ENCODE assay signal across 15 mouse cellular contexts in the genomic region with DNA sequence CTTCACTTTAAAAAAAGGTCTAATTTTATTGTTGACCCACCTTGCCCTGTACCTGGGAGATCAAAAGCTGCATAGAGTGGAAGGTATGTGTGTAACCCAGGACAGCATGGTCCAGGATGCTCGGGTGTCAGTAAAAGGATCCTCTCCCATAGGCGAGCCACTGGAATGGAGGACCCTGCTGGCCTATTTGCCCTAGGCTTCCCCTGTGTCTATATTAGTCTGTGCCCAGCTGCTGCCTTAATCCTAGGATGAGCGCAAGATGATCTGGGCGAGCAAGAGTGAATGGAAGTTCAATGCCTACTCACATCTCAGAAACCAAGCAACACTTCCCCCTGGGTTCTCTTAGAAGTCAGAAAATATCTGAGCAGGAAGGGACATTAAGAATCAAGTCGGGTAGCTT. TPM values are rescaled to one million over a fixed set of nuclear protein-coding genes. Genes with fewer than 3 reads are reported as not detected.
DNase-seq lines count a peak whose midpoint lies in the region; ATAC-seq and TF ChIP-seq lines count a peak whose summit lies in the region.
"Had no signal": no experiment of that assay in that cellular context is flagged by ENCODE, and none has a peak within 500 bp of the region (broad histone marks: within the 10 kb centered on the region; RNA-seq: fewer than 3 reads in every experiment).

No protein-coding gene starts in this region.

- TF ChIP-seq EP300 in stomach, postnatal 0 days (optimal IDR thresholded peaks at IDR 0.05): no peak

- H3K4me3 ChIP-seq in heart, embryonic 13.5 days: peak overlapping the region; percentile 65
- no peak overlapping the region for H3K4me3 ChIP-seq in limb, embryonic 12.5 days (replicated peaks)
- no peak overlapping the region for H3K4me3 ChIP-seq in limb, embryonic 10.5 days
- H3K4me3 ChIP-seq in intestine, embryonic 16.5 days (ENCODE audit: low read length): no peak overlapping the region
- H3K4me3 ChIP-seq in stomach, postnatal 0 days (ENCODE audit: low read depth, low read length): no peak overlapping the region
- H3K4me3 ChIP-seq: forebrain, embryonic 13.5 days; hindbrain, embryonic 10.5 days; midbrain, embryonic 10.5 days had no signal

- no peaks in the 10 kb centered on the region for H3K9me3 ChIP-seq in heart, embryonic 13.5 days
- no peaks in the 10 kb centered on the region for H3K9me3 ChIP-seq in limb, embryonic 12.5 days
- no peaks in the 10 kb centered on the region for H3K9me3 ChIP-seq in limb, embryonic 10.5 days (replicated peaks)
- no peaks in the 10 kb centered on the region for H3K9me3 ChIP-seq in intestine, embryonic 16.5 days (ENCODE audit: control insufficient read depth, low read length)
- no peaks in the 10 kb centered on the region for H3K9me3 ChIP-seq in stomach, postnatal 0 days (ENCODE audit: control insufficient read depth, low read length)
- H3K9me3 ChIP-seq: forebrain, embryonic 13.5 days; hindbrain, embryonic 10.5 days; midbrain, embryonic 10.5 days had no signal

- H3K27ac ChIP-seq in heart, embryonic 13.5 days (replicated peaks): peak overlapping the region; percentile 98
- H3K27ac ChIP-seq in limb, embryonic 12.5 days: peak overlapping the region; percentile 31; the same call in 1 of the 2 replicates
- no peak overlapping the region for H3K27ac ChIP-seq in limb, embryonic 10.5 days
- peak overlapping the region; percentile 53 for H3K27ac ChIP-seq in intestine, embryonic 16.5 days (ENCODE audit: low read length)
- peak overlapping the region; percentile 30; the same call in 1 of the 2 replicates for H3K27ac ChIP-seq in stomach, postnatal 0 days (replicated peaks)
- H3K27ac ChIP-seq: forebrain, embryonic 13.5 days; liver, embryonic 14.5 days had no signal

- peaks cover 95% of the 10 kb centered on the region for H3K4me1 ChIP-seq in heart, embryonic 13.5 days
- H3K4me1 ChIP-seq in limb, embryonic 12.5 days (replicated peaks): peaks cover 37% of the 10 kb centered on the region
- H3K4me1 ChIP-seq in limb, embryonic 10.5 days: peaks cover 35% of the 10 kb centered on the region
- H3K4me1 ChIP-seq in intestine, embryonic 16.5 days (ENCODE audit: control insufficient read depth, insufficient read depth, low read length): peaks cover 76% of the 10 kb centered on the region
- peaks cover 5% of the 10 kb centered on the region for H3K4me1 ChIP-seq in stomach, postnatal 0 days (replicated peaks; ENCODE audit: control insufficient read depth, insufficient read depth)

- H3K27me3 ChIP-seq in heart, embryonic 13.5 days (replicated peaks): no peaks in the 10 kb centered on the region
- no peaks in the 10 kb centered on the region for H3K27me3 ChIP-seq in limb, embryonic 12.5 days
- H3K27me3 ChIP-seq in limb, embryonic 10.5 days (ENCODE audit: low read depth, poor library complexity, severe bottlenecking): no peaks in the 10 kb centered on the region
- H3K27me3 ChIP-seq in intestine, embryonic 16.5 days (replicated peaks; ENCODE audit: control insufficient read depth, insufficient read depth, low read length): no peaks in the 10 kb centered on the region
- H3K27me3 ChIP-seq in stomach, postnatal 0 days (ENCODE audit: control insufficient read depth, insufficient read depth, low read length): no peaks in the 10 kb centered on the region
- H3K27me3 ChIP-seq: forebrain, embryonic 13.5 days had no signal

- no peak for ATAC-seq in heart, embryonic 13.5 days (ENCODE audit: extremely low read depth, insufficient number of reproducible peaks, low FRiP score, low TSS enrichment)
- no peak for ATAC-seq in limb, embryonic 12.5 days (ENCODE audit: insufficient number of reproducible peaks, insufficient read depth, low FRiP score, low TSS enrichment, low read depth)
- ATAC-seq in intestine, embryonic 16.5 days: no peak
- no peak for ATAC-seq in stomach, postnatal 0 days (ENCODE audit: low FRiP score, low TSS enrichment)
- ATAC-seq: CD4-positive, CD25-positive, alpha-beta regulatory T cell, adult 4 months; forebrain, embryonic 13.5 days had no signal

- DNase-seq in heart, adult 11 months: no peak
- no peak for DNase-seq in limb, embryonic 10.5 days (ENCODE audit: low spot score)
- no peak for DNase-seq in stomach, postnatal 0 days (ENCODE audit: low spot score)
- DNase-seq in T-cell, adult 2 months (ENCODE audit: low spot score): no peak
- DNase-seq: adrenal gland, postnatal 14 days; cerebellum, adult 8-10 months; thymus, adult 18-20 months had no signal

- peak overlapping the region; percentile 76 for H3K4me2 ChIP-seq in heart, embryonic 13.5 days
- no peak overlapping the region for H3K4me2 ChIP-seq in limb, embryonic 12.5 days
- H3K4me2 ChIP-seq in intestine, embryonic 16.5 days (ENCODE audit: low read depth, low read length): no peak overlapping the region
- H3K4me2 ChIP-seq in stomach, postnatal 0 days (replicated peaks; ENCODE audit: low read depth): no peak overlapping the region
- H3K4me2 ChIP-seq: forebrain, embryonic 13.5 days had no signal

- no peak for TF ChIP-seq CTCF in stomach, postnatal 0 days (IDR thresholded peaks at IDR 0.05; ENCODE audit: low read depth)

- peaks cover 8% of the 10 kb centered on the region for H3K36me3 ChIP-seq in heart, embryonic 13.5 days
- H3K36me3 ChIP-seq in limb, embryonic 12.5 days: no peaks in the 10 kb centered on the region
- H3K36me3 ChIP-seq in limb, embryonic 10.5 days: no peaks in the 10 kb centered on the region
- H3K36me3 ChIP-seq in intestine, embryonic 16.5 days (ENCODE audit: control insufficient read depth, insufficient read depth, low read length): no peaks in the 10 kb centered on the region
- no peaks in the 10 kb centered on the region for H3K36me3 ChIP-seq in stomach, postnatal 0 days (ENCODE audit: control insufficient read depth, insufficient read depth, low read length)
- H3K36me3 ChIP-seq: hindbrain, embryonic 10.5 days; midbrain, embryonic 10.5 days had no signal

- H3K9ac ChIP-seq in heart, embryonic 13.5 days: peak overlapping the region; percentile 89
- H3K9ac ChIP-seq in limb, embryonic 12.5 days (replicated peaks): no peak overlapping the region
- no peak overlapping the region for H3K9ac ChIP-seq in intestine, embryonic 16.5 days (ENCODE audit: low read depth, low read length)
- H3K9ac ChIP-seq in stomach, postnatal 0 days (ENCODE audit: low read length): no peak overlapping the region
- H3K9ac ChIP-seq: forebrain, embryonic 13.5 days; liver, embryonic 14.5 days had no signal

- WGBS in heart, embryonic 13.5 days: 39% methylated on average over 5 of the region's 5 CpGs
- 78% methylated on average over 5 of the region's 5 CpGs for WGBS in limb, embryonic 12.5 days
- WGBS in limb, embryonic 10.5 days: 76% methylated on average over 5 of the region's 5 CpGs
- WGBS in intestine, embryonic 16.5 days: 75% methylated on average over 5 of the region's 5 CpGs
- 67% methylated on average over 5 of the region's 5 CpGs for WGBS in stomach, postnatal 0 days

RNA-seq across cellular contexts. Expression of gene Apobec2, which starts 1.7 kb away (rescaled TPM):
- 182 and 204 TPM in 2 replicates for polyA plus RNA-seq in heart, embryonic 13.5 days (2015; fragmentation: Nextera tagmentation; extraction: Ambion mirVana)
- 8.1 and 8.2 TPM in 2 replicates for polyA plus RNA-seq in limb, embryonic 12.5 days (2016; fragmentation: Nextera tagmentation; extraction: Ambion mirVana)
- 0.92 and 1.2 TPM in 2 replicates for polyA plus RNA-seq in limb, embryonic 10.5 days (2016; fragmentation: Nextera tagmentation; extraction: Ambion mirVana)
- 4.6 and 5.4 TPM in 2 replicates for polyA plus RNA-seq in intestine, embryonic 16.5 days (2015; fragmentation: Nextera tagmentation; extraction: Ambion mirVana)
- 7.2 and 7.6 TPM in 2 replicates for polyA plus RNA-seq in stomach, postnatal 0 days (2015; fragmentation: Nextera tagmentation; extraction: Ambion mirVana)

RNA-seq across cellular contexts. Expression of gene Tspo2, which starts 20.3 kb away (rescaled TPM):
- 8.8 and 9.0 TPM in 2 replicates for polyA plus RNA-seq in heart, embryonic 13.5 days (2015; fragmentation: Nextera tagmentation; extraction: Ambion mirVana)
- 2.1 and 3.0 TPM in 2 replicates for polyA plus RNA-seq in limb, embryonic 12.5 days (2016; fragmentation: Nextera tagmentation; extraction: Ambion mirVana)
- polyA plus RNA-seq in limb, embryonic 10.5 days (2016; fragmentation: Nextera tagmentation; extraction: Ambion mirVana): not detected in 2 replicates
- 4.5 and 4.7 TPM in 2 replicates for polyA plus RNA-seq in intestine, embryonic 16.5 days (2015; fragmentation: Nextera tagmentation; extraction: Ambion mirVana)
- polyA plus RNA-seq in stomach, postnatal 0 days (2015; fragmentation: Nextera tagmentation; extraction: Ambion mirVana): 0.41 and 0.51 TPM in 2 replicates
- polyA plus RNA-seq: CD4-positive, CD25-positive, alpha-beta regulatory T cell, adult 4 months had no signal

RNA-seq across cellular contexts. Expression of gene Oard1, which starts 21.2 kb away (rescaled TPM):
- 44.3 and 44.6 TPM in 2 replicates for polyA plus RNA-seq in heart, embryonic 13.5 days (2015; fragmentation: Nextera tagmentation; extraction: Ambion mirVana)
- polyA plus RNA-seq in limb, embryonic 12.5 days (2016; fragmentation: Nextera tagmentation; extraction: Ambion mirVana): 59.5 and 61.4 TPM in 2 replicates
- 75.0 and 80.3 TPM in 2 replicates for polyA plus RNA-seq in limb, embryonic 10.5 days (2016; fragmentation: Nextera tagmentation; extraction: Ambion mirVana)
- 62.7 and 70.6 TPM in 2 replicates for polyA plus RNA-seq in intestine, embryonic 16.5 days (2015; fragmentation: Nextera tagmentation; extraction: Ambion mirVana)
- 42.3 and 43.8 TPM in 2 replicates for polyA plus RNA-seq in stomach, postnatal 0 days (2015; fragmentation: Nextera tagmentation; extraction: Ambion mirVana)

RNA-seq across cellular contexts. Expression of gene Nfya, which starts 21.3 kb away (rescaled TPM):
- polyA plus RNA-seq in heart, embryonic 13.5 days (2015; fragmentation: Nextera tagmentation; extraction: Ambion mirVana): 9.9 and 10.5 TPM in 2 replicates
- polyA plus RNA-seq in limb, embryonic 12.5 days (2016; fragmentation: Nextera tagmentation; extraction: Ambion mirVana): 19.7 and 21.3 TPM in 2 replicates
- polyA plus RNA-seq in limb, embryonic 10.5 days (2016; fragmentation: Nextera tagmentation; extraction: Ambion mirVana): 21.9 and 26.4 TPM in 2 replicates
- 9.3 and 10.8 TPM in 2 replicates for polyA plus RNA-seq in intestine, embryonic 16.5 days (2015; fragmentation: Nextera tagmentation; extraction: Ambion mirVana)
- 3.0 and 3.5 TPM in 2 replicates for polyA plus RNA-seq in stomach, postnatal 0 days (2015; fragmentation: Nextera tagmentation; extraction: Ambion mirVana)

RNA-seq across cellular contexts. Expression of gene Unc5cl, which starts 23.6 kb away (rescaled TPM):
- 0.23 and 0.24 TPM in 2 replicates for polyA plus RNA-seq in heart, embryonic 13.5 days (2015; fragmentation: Nextera tagmentation; extraction: Ambion mirVana)
- polyA plus RNA-seq in limb, embryonic 12.5 days (2016; fragmentation: Nextera tagmentation; extraction: Ambion mirVana): 0.12 and 0.28 TPM in 2 replicates
- 0.06 and 0.13 TPM in 2 replicates for polyA plus RNA-seq in limb, embryonic 10.5 days (2016; fragmentation: Nextera tagmentation; extraction: Ambion mirVana)
- 47.2 and 49.3 TPM in 2 replicates for polyA plus RNA-seq in intestine, embryonic 16.5 days (2015; fragmentation: Nextera tagmentation; extraction: Ambion mirVana)
- polyA plus RNA-seq in stomach, postnatal 0 days (2015; fragmentation: Nextera tagmentation; extraction: Ambion mirVana): 3.3 and 3.5 TPM in 2 replicates
- polyA plus RNA-seq: midbrain, embryonic 10.5 days had no signal

Comparison
In these comparisons a context has a peak if more than half of its experiments do, and no peak if none do; other contexts are left out.
1. RNA of gene Apobec2, which starts 1.7 kb away (polyA plus RNA-seq): 182 to 204 TPM in heart, embryonic 13.5 days; 8.1 to 8.2 TPM in limb, embryonic 12.5 days, 7.2 to 7.6 TPM in stomach, postnatal 0 days, 4.6 to 5.4 TPM in intestine, embryonic 16.5 days and 0.92 to 1.2 TPM in limb, embryonic 10.5 days; every median in the first group is over 10 times any median in the second.